Mouse (Mus musculus) G1E (cell line): ENCODE data around the gene Lsr. TPM values are rescaled to one million over a fixed set of nuclear protein-coding genes. Genes with fewer than 3 reads are reported as not detected.

Source experiments
- ATAC-seq: 2 replicates; pipeline ENCODE4 v1.8.0; 2016; ENCODE audit warnings: mild to moderate bottlenecking; ENCODE audit not compliant: insufficient number of reproducible peaks, poor library complexity, low FRiP score, severe bottlenecking; ENCODE audit errors: extremely low read depth
- DNase-seq: peaks from one replicate; pipeline ENCODE4 v3.0.0; 2012; ENCODE audit warnings: low spot score
- H3K27me3 ChIP-seq: 2 replicates; pipeline ENCODE4 v1.6.1; 2012; ENCODE audit warnings: mild to moderate bottlenecking, low read length, inconsistent platforms; ENCODE audit not compliant: insufficient read depth
- H3K36me3 ChIP-seq: replicated peaks from 2 replicates; pipeline ENCODE3; 2012; ENCODE audit warnings: mild to moderate bottlenecking, inconsistent platforms
- H3K4me1 ChIP-seq: 2 replicates; pipeline ENCODE4 v1.6.1; 2012; ENCODE audit warnings: low read depth, low read length, inconsistent platforms, mixed read lengths; ENCODE audit not compliant: insufficient read depth
- H3K4me3 ChIP-seq: 2 replicates; pipeline ENCODE4 v1.5.1; 2012; ENCODE audit warnings: low read depth, mild to moderate bottlenecking, inconsistent platforms, low read length, moderate library complexity, mixed read lengths
- H3K9me3 ChIP-seq: replicated peaks from 2 replicates; pipeline ENCODE4 v1.6.1; 2012; ENCODE audit warnings: inconsistent platforms
- CTCF ChIP-seq: IDR thresholded peaks from 2 replicates; pipeline ENCODE4 v1.5.1; 2012; ENCODE audit warnings: low read depth, low read length, inconsistent platforms, mixed read lengths
- GATA1 ChIP-seq: IDR thresholded peaks from 2 replicates; pipeline ENCODE4 v1.6.1; 2012; ENCODE audit warnings: borderline replicate concordance, low read length, inconsistent platforms, mixed read lengths
- GATA2 ChIP-seq: IDR thresholded peaks from 2 replicates; pipeline ENCODE4 v1.6.1; 2012; ENCODE audit warnings: low read depth, low read length, inconsistent platforms, borderline replicate concordance
- POLR2AphosphoS5 ChIP-seq: IDR thresholded peaks from 2 replicates; pipeline ENCODE4 v1.6.1; 2012; ENCODE audit warnings: low read depth, low read length, inconsistent platforms; ENCODE audit not compliant: insufficient replicate concordance
- TAL1 ChIP-seq: conservative IDR thresholded peaks from 2 replicates; pipeline ENCODE4 v1.6.1; 2012; ENCODE audit warnings: low read depth, low read length, inconsistent platforms, mixed read lengths
- polyA plus RNA-seq: library from polyadenylated mRNA; stranded (reverse); fragments of >175 nt; gene quantifications from 2 replicates; pipeline ENCODE4 v1.2.3, GENCODE M21; 2012
- total RNA-seq, 2 experiments: library from RNA; stranded (forward) in 1 of 2; stranded (reverse) in 1 of 2; fragments of 200-1000 nt in 1 of 2; fragments of >200 nt in 1 of 2; fragmentation: Nextera tagmentation in 1 of 2; gene quantifications; 2 replicates each; pipeline ENCODE4 v1.2.3; 2014 to 2017

Lsr gene
- total and polyA plus RNA-seq, 3 experiments, result 0.11 TPM; not detected in 2

GRCm38 (mm10) chr7:30968611-30969010, 4.7 kb downstream of the Lsr start:
- H3K4me3 ChIP-seq, result no peak overlapping the region

GRCm38 (mm10) chr7:30966657-30967056, 6.6 kb downstream of the Lsr start:
- Histone ChIP-seq H3K36me3 (no peaks in the 10 kb centered on the region), H3K4me1 (peaks cover 13% of the 10 kb centered on the region; the same call in 1 of the 2 replicates), H3K4me3 (no peak overlapping the region), H3K27me3 (peaks cover 24% of the 10 kb centered on the region), H3K9me3 (no peaks in the 10 kb centered on the region)
- TF ChIP-seq CTCF (no peak), TAL1 (no peak), GATA1 (no peak), GATA2 (no peak), POLR2AphosphoS5 (no peak)
- no peak for DNase-seq
- ATAC-seq, result no peak

More at GRCm38 (mm10) chr7:30968611-30969010, 4.7 kb downstream of the Lsr start:
- TF ChIP-seq GATA2, result no peak
- no peak for TF ChIP-seq GATA1
- TF ChIP-seq CTCF, result no peak
- no peak for TF ChIP-seq POLR2AphosphoS5
- TF ChIP-seq TAL1, result no peak
- peaks cover 16% of the 10 kb centered on the region for H3K4me1 ChIP-seq
- ATAC-seq (no peak), DNase-seq (no peak)
- no peaks in the 10 kb centered on the region for H3K36me3 ChIP-seq
- H3K9me3 ChIP-seq, result peaks cover 7% of the 10 kb centered on the region
- H3K27me3 ChIP-seq, result peaks cover 33% of the 10 kb centered on the region

- ATAC-seq, result no peak
- Histone ChIP-seq H3K36me3 (no peaks in the 10 kb centered on the region), H3K4me3 (no peak overlapping the region), H3K27me3 (peaks cover 22% of the 10 kb centered on the region), H3K9me3 (no peaks in the 10 kb centered on the region), H3K4me1 (peaks cover 13% of the 10 kb centered on the region; the same call in 1 of the 2 replicates)
- DNase-seq, result no peak
- TF ChIP-seq GATA1 (no peak), POLR2AphosphoS5 (no peak), TAL1 (no peak), GATA2 (no peak), CTCF (no peak)
Observed at GRCm38 (mm10) chr7:30965677-30966076, 7.6 kb downstream of the Lsr start.

GRCm38 (mm10) chr7:30964366-30964765, 8.9 kb downstream of the Lsr start:
- H3K36me3 ChIP-seq, result peaks cover 6% of the 10 kb centered on the region
- no peak overlapping the region for H3K4me3 ChIP-seq
- peaks cover 18% of the 10 kb centered on the region for H3K4me1 ChIP-seq
- no peak for DNase-seq
- no peaks in the 10 kb centered on the region for H3K9me3 ChIP-seq
- TF ChIP-seq TAL1, result no peak
- no peak for TF ChIP-seq CTCF
- TF ChIP-seq POLR2AphosphoS5, result no peak
- no peak for TF ChIP-seq GATA1
- TF ChIP-seq GATA2, result no peak
- no peak for ATAC-seq
- H3K27me3 ChIP-seq, result peaks cover 16% of the 10 kb centered on the region

- TF ChIP-seq GATA2, result no peak
- no peak for TF ChIP-seq GATA1
- no peak for TF ChIP-seq CTCF
- TF ChIP-seq TAL1, result no peak
- TF ChIP-seq POLR2AphosphoS5, result no peak
- DNase-seq (no peak), ATAC-seq (no peak)
- Histone ChIP-seq H3K36me3 (peaks cover 21% of the 10 kb centered on the region), H3K9me3 (no peaks in the 10 kb centered on the region), H3K27me3 (peaks cover 12% of the 10 kb centered on the region), H3K4me3 (no peak overlapping the region), H3K4me1 (peaks cover 33% of the 10 kb centered on the region)
Observed at GRCm38 (mm10) chr7:30962862-30963261, 10.4 kb downstream of the Lsr start.

GRCm38 (mm10) chr7:30959786-30960349, 13.4 kb downstream of the Lsr start:
- TF ChIP-seq POLR2AphosphoS5 (no peak), CTCF (no peak), TAL1 (no peak), GATA2 (no peak), GATA1 (no peak)
- DNase-seq, result no peak

More at GRCm38 (mm10) chr7:30959786-30960349, 13.4 kb downstream of the Lsr start:
- no peak overlapping the region for H3K4me3 ChIP-seq
- peaks cover 31% of the 10 kb centered on the region for H3K4me1 ChIP-seq
- no peak for ATAC-seq
- no peaks in the 10 kb centered on the region for H3K9me3 ChIP-seq
- H3K27me3 ChIP-seq, result peaks cover 3% of the 10 kb centered on the region; the same call in 1 of the 2 replicates
- peaks cover 31% of the 10 kb centered on the region for H3K36me3 ChIP-seq
